Mouse (Mus musculus) midbrain, embryonic 13.5 days (tissue): ENCODE data around the gene Wdr46. TPM values are rescaled to one million over a fixed set of nuclear protein-coding genes. Genes with fewer than 3 reads are reported as not detected.

Source experiments
- ATAC-seq: fragments of 200-750 bp; cut with Nextera tagmentation; 2 replicates; pipeline ENCODE4 v1.8.0; 2017; ENCODE audit warnings: mild to moderate bottlenecking, moderate TSS enrichment, moderate library complexity
- H3K27ac ChIP-seq: fragments of 300-500 bp; sonication (generic); 2 replicates; pipeline ENCODE4 v1.5.1; 2015; ENCODE audit warnings: inconsistent platforms, mild to moderate bottlenecking, moderate library complexity
- H3K27me3 ChIP-seq: fragments of 300-500 bp; sonication (generic); 2 replicates; pipeline ENCODE4 v1.6.1; 2015; ENCODE audit warnings: mild to moderate bottlenecking, inconsistent platforms
- H3K36me3 ChIP-seq: fragments of 300-500 bp; sonication (generic); 2 replicates; pipeline ENCODE4 v1.6.1; 2015; ENCODE audit warnings: mild to moderate bottlenecking, inconsistent platforms
- H3K4me1 ChIP-seq: fragments of 300-500 bp; sonication (generic); replicated peaks from 2 replicates; pipeline ENCODE4 v1.6.1; 2015; ENCODE audit warnings: inconsistent platforms
- H3K4me2 ChIP-seq: fragments of 300-500 bp; sonication (generic); replicated peaks from 2 replicates; pipeline ENCODE4 v1.6.1; 2015; ENCODE audit warnings: moderate library complexity, mild to moderate bottlenecking, inconsistent platforms
- H3K4me3 ChIP-seq: fragments of 300-500 bp; sonication (generic); replicated peaks from 2 replicates; pipeline ENCODE4 v1.5.1; 2015; ENCODE audit warnings: mild to moderate bottlenecking, inconsistent platforms
- H3K9ac ChIP-seq: fragments of 300-500 bp; sonication (generic); replicated peaks from 2 replicates; pipeline ENCODE4 v1.6.1; 2015; ENCODE audit warnings: mild to moderate bottlenecking, inconsistent platforms
- H3K9me3 ChIP-seq: fragments of 300-500 bp; sonication (generic); 2 replicates; pipeline ENCODE4 v1.6.1; 2016; ENCODE audit warnings: mild to moderate bottlenecking, inconsistent platforms
- WGBS: fragments of 180-500 bp; shearing (Covaris S2); methylation state at CpG from one replicate; pipeline ENCODE4 v1.1.7; 2015; 5-methylcytosine and 5-hydroxymethylcytosine counted together
- polyA plus RNA-seq: library from polyadenylated mRNA; unstranded; fragments of >200 nt; fragmentation: Nextera tagmentation; extraction: Ambion mirVana; gene quantifications from 2 replicates; pipeline ENCODE4 v1.2.1, GENCODE M21; 2015

Gene Wdr46
- polyA plus RNA-seq, 1 experiment from 2014 or later = 25.7 TPM

- no peaks in the 10 kb centered on the region for H3K9me3 ChIP-seq
- H3K27ac ChIP-seq = no peak overlapping the region
- H3K4me3 ChIP-seq = no peak overlapping the region
- peaks cover 23% of the 10 kb centered on the region for H3K4me1 ChIP-seq
- H3K4me2 ChIP-seq = no peak overlapping the region
- H3K36me3 ChIP-seq = peaks cover 26% of the 10 kb centered on the region
- 84% methylated on average over 10 of the region's 10 CpGs for WGBS
- no peak overlapping the region for H3K9ac ChIP-seq
- no peaks in the 10 kb centered on the region for H3K27me3 ChIP-seq
- no peak for ATAC-seq
These were observed 15.7 kb upstream of the Wdr46 start for GRCm38 (mm10) chr17:33924577-33925283.

- no peak overlapping the region for H3K27ac ChIP-seq
- H3K9ac ChIP-seq = no peak overlapping the region
- H3K36me3 ChIP-seq = peaks cover 26% of the 10 kb centered on the region
- H3K4me2 ChIP-seq = no peak overlapping the region
- no peak overlapping the region for H3K4me3 ChIP-seq
- no peaks in the 10 kb centered on the region for H3K9me3 ChIP-seq
- H3K27me3 ChIP-seq = no peaks in the 10 kb centered on the region
- H3K4me1 ChIP-seq = peaks cover 20% of the 10 kb centered on the region
- ATAC-seq = no peak
- 85% methylated on average over 21 of the region's 21 CpGs for WGBS
These were observed 14.9 kb upstream of the Wdr46 start for GRCm38 (mm10) chr17:33925406-33926116.

- ATAC-seq = no peak
- Histone ChIP-seq H3K4me3 (no peak overlapping the region), H3K36me3 (peaks cover 26% of the 10 kb centered on the region), H3K9me3 (no peaks in the 10 kb centered on the region), H3K27me3 (no peaks in the 10 kb centered on the region), H3K27ac (no peak overlapping the region), H3K4me1 (peaks cover 26% of the 10 kb centered on the region), H3K4me2 (no peak overlapping the region), H3K9ac (no peak overlapping the region)
- WGBS = 72% methylated on average over 17 of the region's 17 CpGs
These were observed 14.1 kb upstream of the Wdr46 start for GRCm38 (mm10) chr17:33926207-33926932.

GRCm38 (mm10) chr17:33928251-33928947, 12.1 kb upstream of the Wdr46 start:
- Histone ChIP-seq H3K9me3 (no peaks in the 10 kb centered on the region), H3K27me3 (no peaks in the 10 kb centered on the region), H3K27ac (no peak overlapping the region), H3K36me3 (peaks cover 40% of the 10 kb centered on the region), H3K4me2 (peak overlapping the region; percentile 100), H3K4me1 (peaks cover 28% of the 10 kb centered on the region), H3K9ac (peak overlapping the region; percentile 81), H3K4me3 (peak overlapping the region; percentile 94)
- no peak for ATAC-seq
- 60% methylated on average over 21 of the region's 21 CpGs for WGBS

- no peaks in the 10 kb centered on the region for H3K9me3 ChIP-seq
- peak within 1 kb of the TSS; percentile 94 for H3K4me3 ChIP-seq
- peak; percentile 89 for ATAC-seq
- H3K4me1 ChIP-seq = peaks cover 28% of the 10 kb centered on the region
- peak within 1 kb of the TSS; percentile 96 for H3K27ac ChIP-seq
- WGBS = under 1% methylated on average over 76 of the region's 80 CpGs
- H3K4me2 ChIP-seq = peak within 1 kb of the TSS; percentile 100
- peak within 1 kb of the TSS; percentile 95 for H3K9ac ChIP-seq
- peaks cover 52% of the 10 kb centered on the region for H3K36me3 ChIP-seq
- H3K27me3 ChIP-seq = no peaks in the 10 kb centered on the region
These were observed 10.8 kb upstream of the Wdr46 start, which contains the start of gene Rgl2 for GRCm38 (mm10) chr17:33929371-33930279. Rgl2 (plus strand) TSS chr17:33929543.

- no peaks in the 10 kb centered on the region for H3K27me3 ChIP-seq
- H3K4me3 ChIP-seq = peak overlapping the region; percentile 94
- peaks cover 28% of the 10 kb centered on the region for H3K4me1 ChIP-seq
- peak overlapping the region; percentile 95 for H3K9ac ChIP-seq
- peak overlapping the region; percentile 100 for H3K4me2 ChIP-seq
- H3K36me3 ChIP-seq = peaks cover 52% of the 10 kb centered on the region
- under 1% methylated on average over 45 of the region's 45 CpGs for WGBS
- H3K9me3 ChIP-seq = no peaks in the 10 kb centered on the region
- ATAC-seq = peak; percentile 8; the same call in 1 of the 2 replicates
- peak overlapping the region; percentile 96 for H3K27ac ChIP-seq
These were observed 9.9 kb upstream of the Wdr46 start for GRCm38 (mm10) chr17:33930280-33931158.

- peak overlapping the region; percentile 100 for H3K4me2 ChIP-seq
- no peaks in the 10 kb centered on the region for H3K27me3 ChIP-seq
- H3K27ac ChIP-seq = no peak overlapping the region
These were observed 9.1 kb upstream of the Wdr46 start for GRCm38 (mm10) chr17:33931159-33931866.

GRCm38 (mm10) chr17:33931947-33932346, 8.5 kb upstream of the Wdr46 start:
- H3K9me3 ChIP-seq = no peaks in the 10 kb centered on the region
- 90% methylated on average over 11 of the region's 11 CpGs for WGBS
- no peak overlapping the region for H3K4me3 ChIP-seq
- H3K4me1 ChIP-seq = peaks cover 28% of the 10 kb centered on the region
- H3K9ac ChIP-seq = no peak overlapping the region
- H3K27me3 ChIP-seq = no peaks in the 10 kb centered on the region
- ATAC-seq = no peak
- H3K27ac ChIP-seq = no peak overlapping the region
- peaks cover 53% of the 10 kb centered on the region for H3K36me3 ChIP-seq
- no peak overlapping the region for H3K4me2 ChIP-seq

More at GRCm38 (mm10) chr17:33931159-33931866, 9.1 kb upstream of the Wdr46 start:
- Histone ChIP-seq H3K9ac (peak overlapping the region; percentile 95), H3K4me3 (peak overlapping the region; percentile 94), H3K9me3 (no peaks in the 10 kb centered on the region), H3K36me3 (peaks cover 52% of the 10 kb centered on the region), H3K4me1 (peaks cover 28% of the 10 kb centered on the region)
- ATAC-seq = no peak
- WGBS = 36% methylated on average over 18 of the region's 18 CpGs

GRCm38 (mm10) chr17:33932448-33932847, 8.0 kb upstream of the Wdr46 start:
- Histone ChIP-seq H3K4me3 (no peak overlapping the region), H3K27me3 (no peaks in the 10 kb centered on the region), H3K9me3 (no peaks in the 10 kb centered on the region), H3K27ac (no peak overlapping the region), H3K4me2 (no peak overlapping the region), H3K36me3 (peaks cover 56% of the 10 kb centered on the region), H3K4me1 (peaks cover 28% of the 10 kb centered on the region), H3K9ac (no peak overlapping the region)
- WGBS = 83% methylated on average over 14 of the region's 14 CpGs
- no peak for ATAC-seq

GRCm38 (mm10) chr17:33932970-33933369, 7.5 kb upstream of the Wdr46 start:
- H3K9me3 ChIP-seq = no peaks in the 10 kb centered on the region
- no peaks in the 10 kb centered on the region for H3K27me3 ChIP-seq
- WGBS = 97% methylated on average over 15 of the region's 15 CpGs
- no peak overlapping the region; the same call in 1 of the 2 replicates for H3K9ac ChIP-seq
- ATAC-seq = no peak
- H3K4me3 ChIP-seq = no peak overlapping the region
- peaks cover 25% of the 10 kb centered on the region for H3K4me1 ChIP-seq
- H3K4me2 ChIP-seq = no peak overlapping the region
- H3K27ac ChIP-seq = no peak overlapping the region
- peaks cover 55% of the 10 kb centered on the region for H3K36me3 ChIP-seq
